Mouse (Mus musculus) gastrocnemius, adult 2 months (tissue): ENCODE data around the gene Gstt4. TPM values are rescaled to one million over a fixed set of nuclear protein-coding genes. Genes with fewer than 3 reads are reported as not detected.
"Not testable (repeated sequence)": the region's sequence is repeated elsewhere in the genome, so short reads cannot be mapped to it uniquely, and the experiment has no call there.

ENCODE experiments used
- DNase-seq: peaks from one replicate; pipeline ENCODE4 v3.0.0; 2022
- H3K27ac ChIP-seq: fragments of 200-600 bp; 2 replicates; pipeline ENCODE4 v1.8.1; 2022; ENCODE audit warnings: mild to moderate bottlenecking
- H3K4me3 ChIP-seq: fragments of 200-600 bp; 2 replicates; pipeline ENCODE4 v1.8.1; 2022; ENCODE audit warnings: mild to moderate bottlenecking, moderate library complexity
- CTCF ChIP-seq: fragments of 200-600 bp; IDR thresholded peaks from 2 replicates; pipeline ENCODE4 v1.8.1; 2022; ENCODE audit warnings: antibody characterized with exemption, mild to moderate bottlenecking, moderate library complexity
- intact Hi-C: fragments of 180-260 bp; cut with DNase I; formaldehyde crosslinking; loops from one replicate; pipeline ENCODE4 v1.15.1; 2025
- total RNA-seq, 2 experiments: library from RNA; stranded (reverse); gene quantifications; 2 replicates each; pipeline ENCODE4 v1.2.3; 2021

Gstt4 gene
- total RNA-seq, 2 experiments from 2014 or later = not detected

DNA sequence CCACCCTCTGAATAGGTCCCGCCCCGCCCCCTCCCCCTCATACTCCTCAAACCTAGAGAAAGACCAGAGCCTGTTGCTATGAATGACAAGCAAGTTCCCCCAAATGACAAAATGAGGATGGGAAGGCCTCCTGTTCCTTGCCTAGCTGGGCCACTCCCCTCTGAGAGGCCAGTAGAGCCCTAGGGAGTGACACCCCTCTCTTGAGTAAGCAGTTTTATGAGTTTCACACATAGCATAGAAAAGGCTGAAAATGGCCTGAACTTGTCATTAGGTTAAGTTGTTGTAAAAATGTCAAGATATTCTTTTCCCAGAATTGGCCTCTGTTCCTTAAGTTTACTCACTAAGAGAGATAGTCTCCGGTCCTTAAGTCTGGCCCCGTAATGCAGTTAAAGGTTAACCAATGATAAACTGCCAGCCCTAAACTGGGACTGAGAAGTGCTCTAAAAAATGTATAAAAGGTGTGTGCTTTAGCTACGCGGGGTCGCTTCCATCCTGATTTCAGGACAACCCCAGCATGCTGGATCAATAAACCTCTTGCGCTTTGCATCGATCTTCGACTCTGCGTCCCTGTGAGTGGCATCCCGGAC, 30.3 kb upstream of the Gstt4 start:
- no peak for TF ChIP-seq CTCF
- no peak for DNase-seq
- intact Hi-C loops = loop anchor here (1.0 to 5.0 kb wide), 3 partner anchors 108 to 266 kb away; no protein-coding TSS in a partner anchor
- no peak overlapping the region for H3K27ac ChIP-seq
- H3K4me3 ChIP-seq = no peak overlapping the region

DNA sequence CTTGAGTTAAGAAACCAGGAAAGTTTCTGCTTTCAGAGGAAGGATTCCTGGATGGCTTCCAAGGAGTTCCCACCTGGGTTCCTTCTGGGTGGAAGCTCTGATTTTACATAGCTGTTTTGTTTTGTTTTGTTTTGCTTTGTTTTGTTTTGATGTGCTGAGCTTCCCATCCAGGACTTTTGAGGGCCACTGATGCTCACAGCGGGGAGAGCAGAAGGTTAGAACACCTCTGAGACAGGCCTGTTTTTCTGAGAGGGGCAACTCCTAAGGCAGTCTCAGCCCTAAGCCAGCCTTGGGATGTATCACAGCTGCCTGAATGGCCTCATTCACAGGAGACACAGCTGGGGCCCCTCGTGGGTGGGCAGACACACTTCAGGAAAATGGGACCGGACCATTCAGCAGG, 29.3 kb upstream of the Gstt4 start:
- no peak overlapping the region for H3K4me3 ChIP-seq
- intact Hi-C loops = loop anchor here (5.0 kb wide), 1 partner anchor 214 kb away; no protein-coding TSS in a partner anchor
- H3K27ac ChIP-seq = no peak overlapping the region
- no peak for DNase-seq
- TF ChIP-seq CTCF = no peak

DNA sequence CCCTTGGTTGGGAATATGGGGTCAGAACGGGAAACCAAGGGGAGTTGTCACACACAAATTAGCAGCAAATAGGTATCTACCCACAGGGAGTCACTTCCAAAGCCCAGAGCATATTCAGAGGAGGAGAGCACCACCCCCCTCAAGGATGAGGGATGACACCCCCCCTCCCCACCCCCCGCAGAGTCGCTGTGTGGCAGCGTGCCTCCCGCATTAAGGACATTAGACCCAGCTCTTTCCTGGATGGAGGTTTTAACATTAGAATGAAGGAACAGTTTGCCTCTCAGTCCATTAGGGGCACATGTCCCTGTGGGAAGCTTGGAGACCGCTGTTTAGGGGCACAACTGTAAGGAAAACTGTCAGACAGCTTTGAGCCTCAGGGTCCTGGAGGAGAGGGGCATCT, 28.7 kb upstream of the Gstt4 start:
- no peak for TF ChIP-seq CTCF
- DNase-seq = no peak
- Histone ChIP-seq H3K4me3 (no peak overlapping the region), H3K27ac (no peak overlapping the region)
- intact Hi-C loops = loop anchor here (5.0 kb wide), 1 partner anchor 214 kb away; no protein-coding TSS in a partner anchor

DNA sequence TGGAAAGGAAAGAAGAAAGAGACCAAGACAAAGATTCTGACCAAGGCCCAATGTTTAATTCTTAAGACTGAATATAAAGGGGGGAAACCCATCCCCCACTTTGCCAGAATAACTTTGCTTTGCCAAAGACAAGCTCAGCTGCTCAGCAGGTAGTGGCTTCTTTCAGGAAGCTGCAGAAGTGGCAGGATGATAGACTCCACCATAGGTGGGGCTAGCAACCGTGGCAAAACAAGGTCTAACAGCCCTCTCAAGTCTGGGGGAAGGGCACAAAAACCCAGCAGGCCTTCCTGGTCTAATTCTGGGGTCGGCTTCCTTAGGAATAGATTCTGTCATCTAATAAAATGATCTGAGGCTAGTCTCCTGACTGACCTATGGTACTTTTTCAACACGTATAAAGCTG, 26.0 kb upstream of the Gstt4 start:
- no peak overlapping the region for H3K27ac ChIP-seq
- intact Hi-C loops = no loop called here
- TF ChIP-seq CTCF = no peak
- DNase-seq = no peak
- H3K4me3 ChIP-seq = no peak overlapping the region

DNA sequence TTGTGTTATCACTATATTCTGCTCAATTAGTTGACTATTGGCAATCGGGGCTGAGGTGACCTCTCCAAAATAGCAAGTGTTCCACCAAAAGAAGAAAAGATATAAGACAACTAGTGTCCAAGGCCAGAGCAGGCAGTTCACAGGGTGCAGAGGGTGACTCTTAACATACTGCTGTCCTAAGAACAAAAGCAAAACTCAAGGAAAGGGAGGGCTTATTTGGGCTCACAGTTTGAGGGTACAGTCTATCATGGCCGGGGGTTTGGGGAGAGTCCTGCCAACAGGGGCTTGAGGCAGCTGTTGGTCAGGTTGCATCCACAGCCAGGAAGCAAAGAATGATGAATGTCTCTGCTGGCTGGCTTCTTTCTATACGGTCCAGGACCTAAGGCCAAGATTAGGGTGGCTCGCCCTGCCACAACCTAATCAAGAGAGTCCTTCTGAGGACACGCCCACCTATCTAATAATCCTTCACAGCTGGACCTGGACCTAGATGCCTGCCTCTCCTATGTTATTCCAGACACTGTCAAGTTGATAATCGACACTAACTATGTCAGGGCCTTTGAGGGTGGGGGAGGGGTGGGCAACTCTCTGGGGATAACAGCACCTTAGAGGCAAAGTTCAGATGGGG, 23.1 kb upstream of the Gstt4 start:
- no peak for TF ChIP-seq CTCF
- Histone ChIP-seq H3K27ac (peak overlapping the region; percentile 61), H3K4me3 (no peak overlapping the region)
- intact Hi-C loops = no loop called here
- no peak for DNase-seq

DNA sequence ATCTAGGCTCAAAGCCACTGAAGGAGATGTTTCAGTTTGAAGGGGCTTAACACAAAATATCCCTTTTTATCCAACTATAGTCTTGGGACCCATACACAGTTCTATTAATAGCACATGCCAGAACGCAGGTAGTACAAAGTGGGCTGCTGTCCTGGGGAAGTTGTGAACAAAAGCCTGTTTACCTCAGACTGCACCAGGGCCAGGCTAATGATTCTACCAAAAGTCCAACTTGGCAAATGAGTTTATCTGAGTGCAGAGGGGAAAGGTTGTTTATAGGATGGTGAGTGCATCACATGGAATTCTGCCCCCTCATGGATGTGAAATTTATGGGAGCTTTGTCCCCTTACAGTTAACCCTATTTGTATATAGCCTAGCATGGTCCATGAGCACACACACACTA, 22.5 kb upstream of the Gstt4 start:
- Histone ChIP-seq H3K4me3 (no peak overlapping the region), H3K27ac (peak overlapping the region; percentile 82)
- peak; percentile 18; the same call in 1 of the 2 replicates for TF ChIP-seq CTCF
- intact Hi-C loops = no loop called here
- DNase-seq = no peak

DNA sequence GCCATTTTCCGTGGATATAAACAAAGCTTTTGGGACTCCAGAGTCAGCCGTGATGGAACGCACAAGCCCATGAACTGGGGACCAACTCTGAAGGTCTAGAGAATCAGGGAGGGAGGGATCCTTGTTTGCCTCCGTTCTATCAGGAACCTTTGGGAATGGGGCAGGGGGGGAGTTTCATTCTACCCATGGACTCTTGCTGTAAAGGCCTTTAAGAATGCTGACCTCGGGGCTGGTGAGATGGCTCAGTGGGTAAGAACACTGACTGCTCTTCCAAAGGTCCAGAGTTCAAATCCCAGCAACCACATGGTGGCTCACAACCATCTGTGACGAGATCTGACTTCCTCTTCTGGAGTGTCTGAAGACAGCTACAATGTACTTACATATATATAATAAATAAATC, 21.6 kb upstream of the Gstt4 start:
- intact Hi-C loops, H3K27ac ChIP-seq: not testable (repeated sequence)

DNA sequence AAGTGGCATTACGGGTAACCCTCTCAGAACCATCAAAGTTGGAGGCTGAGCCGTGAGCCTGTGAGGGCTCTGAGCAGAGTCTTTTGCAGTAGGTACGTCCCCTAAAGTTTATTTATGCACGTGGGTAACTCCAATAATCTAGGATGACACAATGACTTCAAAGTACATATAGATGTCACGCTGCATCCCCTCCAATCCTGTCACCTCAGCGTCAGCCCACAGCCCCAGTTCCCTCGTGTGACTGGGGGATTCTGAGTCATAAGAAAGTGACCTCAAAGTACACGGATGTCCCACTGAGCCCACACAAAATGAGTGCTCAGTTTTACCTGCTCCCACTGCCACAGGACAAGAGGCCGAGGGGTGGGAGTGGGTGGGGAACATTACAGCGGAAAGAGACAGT, 16.7 kb upstream of the Gstt4 start:
- no peak overlapping the region for H3K27ac ChIP-seq
- DNase-seq = no peak
- intact Hi-C loops = no loop called here
- no peak for TF ChIP-seq CTCF
- no peak overlapping the region for H3K4me3 ChIP-seq

More for the DNA sequence above, 21.6 kb upstream of the Gstt4 start:
- DNase-seq, H3K4me3 ChIP-seq: not testable (repeated sequence)

DNA sequence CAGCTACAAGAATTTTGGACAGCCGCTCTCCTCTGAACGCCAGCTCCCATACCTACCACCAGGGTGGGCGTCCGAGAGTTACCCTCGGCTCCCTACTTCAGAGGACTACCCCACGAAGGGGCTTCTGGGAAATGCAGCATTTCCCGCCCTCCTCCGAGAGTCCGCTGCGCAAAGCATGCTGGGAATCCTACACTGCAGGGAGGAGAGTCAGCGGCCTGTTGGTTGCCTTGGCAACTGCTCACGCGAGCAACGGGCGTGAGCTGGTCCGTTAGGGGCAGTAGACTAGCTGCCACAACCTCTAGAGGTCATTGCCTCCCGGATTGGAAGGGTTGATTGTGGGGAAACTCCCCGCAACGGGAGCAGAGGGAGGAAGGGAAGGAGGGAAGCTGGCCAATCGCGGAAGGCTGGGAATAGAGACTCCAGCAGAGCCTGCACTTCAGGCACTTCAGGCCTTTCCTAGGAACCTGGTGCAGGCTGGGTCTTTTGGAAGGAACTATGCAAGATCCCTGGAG, 15.0 kb upstream of the Gstt4 start, which contains the start of gene Gstt2:
Gstt2 (minus strand) TSS at position 177 of the 512 bp plus-strand sequence.
- Histone ChIP-seq H3K4me3 (peak within 1 kb of the TSS; percentile 81), H3K27ac (peak within 1 kb of the TSS; percentile 89)
- TF ChIP-seq CTCF = peak; percentile 43
- peak; percentile 92 for DNase-seq
- intact Hi-C loops = no loop called here

DNA sequence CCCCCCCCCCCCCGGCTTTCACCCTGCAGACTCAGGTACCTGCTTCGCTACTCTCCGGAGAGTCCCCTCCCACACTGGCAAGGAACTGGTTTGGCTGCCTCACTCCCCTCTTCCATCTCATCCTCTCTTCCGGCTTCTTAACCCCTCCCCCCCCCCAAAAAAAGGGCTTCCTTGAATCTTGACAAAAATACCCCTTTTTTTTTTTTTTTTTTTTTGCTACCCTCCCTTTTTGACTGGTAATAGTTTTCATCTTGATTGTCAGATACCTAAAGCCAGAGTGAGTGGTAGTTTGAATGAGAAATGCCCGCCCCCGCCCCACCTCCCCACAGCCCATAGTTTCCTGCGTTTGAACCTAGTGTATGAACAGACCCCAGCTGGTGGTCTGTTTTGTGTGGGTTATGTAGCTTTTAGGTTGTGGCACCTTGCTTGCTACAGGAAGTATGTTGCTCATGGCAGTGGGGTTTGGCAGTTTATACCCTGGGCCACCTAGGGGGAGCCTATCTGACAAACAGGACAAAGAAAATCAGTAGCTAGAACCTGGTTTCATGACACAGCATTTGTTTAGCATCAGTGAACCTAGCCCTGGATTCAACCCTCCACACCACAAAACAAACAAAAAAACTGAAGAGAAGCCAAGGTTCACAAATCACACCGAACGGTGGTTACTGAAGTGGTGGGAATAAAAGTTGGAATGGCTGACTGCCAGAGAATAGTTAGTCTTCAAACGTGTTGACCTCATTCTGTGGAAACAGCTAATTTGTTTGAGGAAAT, 13.6 kb upstream of the Gstt4 start:
- no peak for TF ChIP-seq CTCF
- intact Hi-C loops = no loop called here
- peak overlapping the region; percentile 89 for H3K27ac ChIP-seq
- DNase-seq = no peak
- H3K4me3 ChIP-seq = peak overlapping the region; percentile 80

DNA sequence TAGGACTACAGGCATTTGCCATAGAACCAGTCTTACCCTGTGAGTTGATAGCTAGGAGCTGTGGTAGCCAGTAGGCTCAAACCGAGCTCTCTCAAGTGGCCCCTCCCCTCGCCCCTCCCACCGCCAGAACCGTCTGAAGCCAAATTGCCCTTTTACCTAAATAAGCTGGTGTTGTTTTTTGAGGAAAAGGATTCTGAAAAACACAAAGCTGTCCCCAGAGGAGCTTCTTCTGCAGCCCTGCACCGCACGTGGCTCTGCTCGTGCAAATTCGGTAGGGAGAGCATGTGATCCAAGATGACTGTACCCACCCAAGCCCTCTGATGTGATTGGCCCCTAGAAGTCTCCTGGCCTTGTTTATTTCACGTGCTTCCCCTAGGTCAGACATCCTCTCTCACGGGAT, 13.0 kb upstream of the Gstt4 start:
- peak; percentile 61 for DNase-seq
- Histone ChIP-seq H3K4me3 (peak overlapping the region; percentile 80), H3K27ac (peak overlapping the region; percentile 89)
- intact Hi-C loops = no loop called here
- TF ChIP-seq CTCF = no peak

DNA sequence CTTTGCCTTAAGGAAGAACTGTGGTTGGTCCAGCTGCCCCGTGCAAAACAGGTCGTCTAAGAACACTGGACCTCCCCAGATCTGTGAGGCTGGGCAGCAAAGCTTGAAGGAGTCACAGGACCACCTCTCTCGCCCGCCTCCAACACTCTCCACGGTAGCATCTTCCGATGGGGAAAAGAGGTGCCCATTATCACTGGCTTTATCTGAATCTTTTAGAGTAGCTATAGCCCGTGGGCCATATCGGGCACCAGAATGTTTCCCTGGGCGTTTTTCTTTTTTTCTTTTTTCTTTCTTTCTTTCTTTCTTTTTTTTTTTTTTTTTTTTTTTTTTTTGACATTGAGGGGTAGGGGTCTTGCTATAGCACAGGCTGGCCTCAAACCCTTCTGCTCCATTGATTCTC, 12.4 kb upstream of the Gstt4 start:
- intact Hi-C loops = no loop called here
- Histone ChIP-seq H3K27ac (peak overlapping the region; percentile 89), H3K4me3 (peak overlapping the region; percentile 80)
- no peak for DNase-seq
- TF ChIP-seq CTCF = no peak

DNA sequence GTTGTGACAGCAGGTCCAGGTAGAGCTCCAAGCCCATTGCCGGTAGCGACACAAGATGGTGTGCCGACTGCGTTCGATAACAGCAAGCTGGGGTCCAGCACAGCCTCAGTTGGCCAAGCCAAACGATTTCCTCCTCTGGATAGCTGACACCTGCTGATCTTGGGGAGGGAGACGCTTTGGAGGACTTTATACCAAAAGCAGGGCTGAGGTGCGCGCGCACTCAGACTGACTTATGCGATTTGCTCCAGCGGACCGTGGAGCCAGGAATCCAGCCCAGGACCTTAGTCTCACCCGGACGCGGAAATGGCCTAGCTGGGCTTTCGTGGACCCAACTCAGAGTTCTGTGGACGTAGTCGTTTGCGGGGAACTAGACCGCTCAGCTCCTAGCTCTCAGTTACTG, 11.9 kb upstream of the Gstt4 start:
- DNase-seq = peak; percentile 83
- peak overlapping the region; percentile 89 for H3K27ac ChIP-seq

More for the DNA sequence above, 11.9 kb upstream of the Gstt4 start:
- H3K4me3 ChIP-seq = peak overlapping the region; percentile 80
- TF ChIP-seq CTCF = no peak
- intact Hi-C loops = no loop called here
